Mouse (Mus musculus) telencephalon, adult 2 months (tissue): ENCODE results near the gene Skint4.

Experiments
- DNase-seq: peaks from one replicate; pipeline ENCODE4 v3.0.0-alpha.2; 2011; ENCODE audit warnings: low read depth, low spot score

The Skint4 gene

GRCm38 (mm10) chr4:112071716-112072115 lies at the start of gene Skint4:
Gene Skint4 (plus strand): TSS chr4:112072016.
- no peak for DNase-seq
